Mouse (Mus musculus) myocyte (in vitro differentiated cells): ENCODE measurements around the gene Gm20388. TPM values are rescaled to one million over a fixed set of nuclear protein-coding genes. Genes with fewer than 3 reads are reported as not detected.

Experiments
- H3K27me3 ChIP-seq: one replicate; pipeline ENCODE4 v1.6.1; 2011; ENCODE audit not compliant: control insufficient read depth, insufficient read depth, insufficient read length
- H3K36me3 ChIP-seq: one replicate; pipeline ENCODE4 v1.6.1; 2011; ENCODE audit not compliant: control insufficient read depth, insufficient read depth
- H3K4me2 ChIP-seq: one replicate; pipeline ENCODE4 v1.6.1; 2011; ENCODE audit warnings: low read depth, control low read depth
- H3K4me3 ChIP-seq: one replicate; pipeline ENCODE4 v1.5.1; 2011; ENCODE audit warnings: mild to moderate bottlenecking, control low read depth, moderate library complexity
- H3K79me2 ChIP-seq: one replicate; pipeline ENCODE4 v1.6.1; 2011; ENCODE audit not compliant: control insufficient read depth, insufficient read depth
- H3ac ChIP-seq: one replicate; pipeline ENCODE4 v1.6.1; 2011; ENCODE audit not compliant: control insufficient read depth, insufficient read length
- CEBPB ChIP-seq: IDR thresholded peaks from 2 replicates; pipeline ENCODE4 v1.6.1; 2011; ENCODE audit warnings: mild to moderate bottlenecking, moderate library complexity; ENCODE audit not compliant: poor library complexity, insufficient read depth, severe bottlenecking
- E2F4 ChIP-seq: IDR thresholded peaks from one replicate; pipeline ENCODE4 v1.6.1; 2011; ENCODE audit warnings: mild to moderate bottlenecking, control low read depth, moderate library complexity; ENCODE audit not compliant: insufficient read depth
- MAX ChIP-seq: IDR thresholded peaks from one replicate; pipeline ENCODE4 v1.6.1; 2011; ENCODE audit warnings: low read depth, mild to moderate bottlenecking, control low read depth
- MYOD1 ChIP-seq, 3 experiments: IDR thresholded peaks; one replicate each; pipeline ENCODE4 v1.6.1; 2011; ENCODE audit warnings: control low read depth in 2 of 3, low read depth in 2 of 3, mild to moderate bottlenecking in 2 of 3, moderate library complexity in 1 of 3; ENCODE audit not compliant: insufficient read length in 2 of 3, control insufficient read depth in 1 of 3
- MYOG ChIP-seq, 3 experiments: IDR thresholded peaks; one replicate each; pipeline ENCODE4 v1.6.1; 2011; ENCODE audit warnings: control low read depth in 2 of 3, low read depth in 2 of 3, mild to moderate bottlenecking in 2 of 3; ENCODE audit not compliant: insufficient read length in 2 of 3, control insufficient read depth in 1 of 3, insufficient read depth in 1 of 3
- POLR2A ChIP-seq: IDR thresholded peaks from one replicate; pipeline ENCODE4 v1.6.1; 2011; ENCODE audit warnings: low read depth, mild to moderate bottlenecking, control low read depth, moderate library complexity; ENCODE audit not compliant: insufficient read length
- POLR2AphosphoS2 ChIP-seq: IDR thresholded peaks from one replicate; pipeline ENCODE4 v1.6.1; 2011; ENCODE audit warnings: low read depth, control low read depth; ENCODE audit not compliant: insufficient read length
- REST ChIP-seq: IDR thresholded peaks from one replicate; pipeline ENCODE4 v1.6.1; 2011; ENCODE audit warnings: mild to moderate bottlenecking, control low read depth, moderate library complexity; ENCODE audit not compliant: insufficient read depth, insufficient read length
- SRF ChIP-seq: IDR thresholded peaks from one replicate; pipeline ENCODE4 v1.6.1; 2011; ENCODE audit warnings: low read depth; ENCODE audit not compliant: control insufficient read depth, insufficient read length
- TCF12 ChIP-seq: IDR thresholded peaks from one replicate; pipeline ENCODE4 v1.6.1; 2011; ENCODE audit warnings: mild to moderate bottlenecking, control low read depth; ENCODE audit not compliant: poor library complexity, insufficient read depth, severe bottlenecking
- TCF3 ChIP-seq: IDR thresholded peaks from one replicate; pipeline ENCODE4 v1.6.1; 2011; ENCODE audit warnings: low read depth, control low read depth; ENCODE audit not compliant: insufficient read length
- USF1 ChIP-seq: IDR thresholded peaks from one replicate; pipeline ENCODE4 v1.6.1; 2011; ENCODE audit warnings: low read depth, mild to moderate bottlenecking, control low read depth, moderate library complexity
- polyA plus RNA-seq: library from polyadenylated mRNA; unstranded; fragments of >200 nt; fragmentation: generic; extraction: Trizol; gene quantifications from one replicate; pipeline ENCODE4 v1.2.1, GENCODE M21; 2012; ENCODE audit warnings: missing spikeins

Gm20388 gene
- polyA plus RNA-seq, 1 experiment: 15.3 TPM

DNA sequence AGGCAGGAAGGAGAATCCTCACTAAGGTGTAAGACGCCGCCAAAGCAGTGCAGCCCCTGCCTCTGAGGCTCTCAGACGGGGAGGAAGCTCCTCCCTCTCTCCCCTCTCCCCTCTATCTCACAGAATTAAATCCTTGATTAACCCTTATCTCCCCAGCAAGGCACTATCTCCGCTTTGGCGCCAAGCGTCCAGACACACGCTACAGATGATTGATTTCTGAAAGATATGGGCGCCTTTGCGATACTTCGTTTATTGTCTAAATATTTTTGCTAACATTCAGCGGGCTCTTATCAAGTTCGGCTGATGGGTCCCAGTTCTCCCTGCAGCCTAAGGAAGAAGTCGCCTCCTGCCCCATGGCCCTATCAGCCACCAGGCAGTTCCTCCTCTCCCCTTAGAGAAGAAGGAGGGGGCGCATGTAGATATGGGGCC is 2415.5 kb downstream of the Gm20388 start:
- Histone ChIP-seq H3K4me2 (no peak overlapping the region), H3K27me3 (no peaks in the 10 kb centered on the region), H3K4me3 (no peak overlapping the region), H3K36me3 (no peaks in the 10 kb centered on the region), H3ac (no peak overlapping the region), H3K79me2 (no peaks in the 10 kb centered on the region)
- TF ChIP-seq MYOG (IDR thresholded peaks at IDR 0.05; ENCODE audit: control insufficient read depth in 1 of 3, insufficient read depth in 1 of 3, insufficient read length in 2 of 3, low read depth in 2 of 3) (no peak), E2F4 (no peak), MYOD1 (IDR thresholded peaks at IDR 0.05; ENCODE audit: control insufficient read depth in 1 of 3, insufficient read length in 2 of 3, low read depth in 2 of 3) (no peak), REST (no peak), TCF3 (no peak), USF1 (no peak), SRF (no peak), POLR2AphosphoS2 (no peak), CEBPB (no peak), TCF12 (no peak), MAX (no peak), POLR2A (no peak)

DNA sequence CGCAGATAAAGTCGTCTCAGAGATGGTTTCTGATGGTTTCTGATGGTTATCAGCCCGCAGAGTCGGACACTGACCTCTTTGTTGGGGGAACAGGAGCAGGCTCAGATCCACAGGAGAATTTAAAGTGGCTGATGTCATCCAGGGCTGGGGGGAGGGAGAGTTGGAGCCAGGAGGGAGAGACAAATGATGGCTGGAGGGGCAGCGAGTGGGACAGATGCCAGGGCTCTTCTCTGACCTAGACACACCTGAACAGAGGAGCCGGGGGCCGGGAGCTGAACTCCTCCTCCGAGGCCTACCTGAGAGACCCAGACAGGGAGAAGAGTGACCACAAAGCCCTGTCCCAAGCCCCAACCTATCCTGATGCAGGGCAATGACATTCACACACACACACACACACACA is 2418.4 kb downstream of the Gm20388 start:
- no peak overlapping the region for H3ac ChIP-seq
- no peaks in the 10 kb centered on the region for H3K27me3 ChIP-seq
- H3K36me3 ChIP-seq: no peaks in the 10 kb centered on the region
- H3K4me3 ChIP-seq: no peak overlapping the region
- TF ChIP-seq TCF12 (no peak), SRF (no peak), E2F4 (no peak), MYOD1 (IDR thresholded peaks at IDR 0.05; ENCODE audit: control insufficient read depth in 1 of 3, insufficient read length in 2 of 3, low read depth in 2 of 3) (no peak), POLR2AphosphoS2 (no peak), REST (no peak), USF1 (no peak), TCF3 (no peak), CEBPB (no peak), POLR2A (no peak), MYOG (IDR thresholded peaks at IDR 0.05; ENCODE audit: control insufficient read depth in 1 of 3, insufficient read depth in 1 of 3, insufficient read length in 2 of 3, low read depth in 2 of 3) (no peak), MAX (no peak)
- no peaks in the 10 kb centered on the region for H3K79me2 ChIP-seq
- H3K4me2 ChIP-seq: no peak overlapping the region

DNA sequence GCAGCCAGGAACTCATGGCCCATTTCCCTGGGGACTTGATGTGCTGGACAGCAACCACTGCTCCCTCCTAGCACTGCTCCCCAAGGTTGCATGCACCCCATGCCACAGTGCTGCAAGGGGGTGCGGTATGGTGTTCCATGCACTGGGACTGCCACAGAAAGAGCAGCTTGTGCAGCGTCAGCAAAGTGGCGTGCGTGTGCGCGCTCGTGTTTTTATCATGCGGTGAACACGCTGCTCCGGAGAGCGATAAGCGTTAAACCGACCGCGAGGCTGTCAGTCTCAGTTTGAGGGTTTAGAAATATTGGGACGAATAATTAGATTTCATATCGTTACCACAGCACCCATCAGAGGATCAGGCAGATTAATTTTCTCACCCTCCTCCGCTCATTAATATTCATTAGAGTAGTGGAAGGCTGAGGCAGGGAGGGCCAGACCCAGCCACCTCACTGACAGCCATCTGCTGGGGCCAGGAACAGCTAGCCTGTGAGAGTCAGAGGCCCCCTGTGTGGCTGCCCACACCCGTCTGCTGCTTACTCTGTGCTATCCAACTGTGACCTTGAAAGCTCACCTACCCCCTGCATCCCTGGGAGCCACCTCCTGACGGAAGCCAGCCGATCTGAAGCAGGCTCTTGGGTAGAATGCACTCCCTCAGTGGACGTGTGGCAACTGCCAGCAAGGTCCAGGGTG is 2419.1 kb downstream of the Gm20388 start:
- Histone ChIP-seq H3K36me3 (no peaks in the 10 kb centered on the region), H3ac (no peak overlapping the region), H3K4me3 (no peak overlapping the region), H3K27me3 (no peaks in the 10 kb centered on the region), H3K79me2 (no peaks in the 10 kb centered on the region), H3K4me2 (no peak overlapping the region)
- TF ChIP-seq CEBPB: no peak
- TF ChIP-seq POLR2A: no peak
- no peak for TF ChIP-seq SRF
- no peak for TF ChIP-seq MYOG (IDR thresholded peaks at IDR 0.05; ENCODE audit: control insufficient read depth in 1 of 3, insufficient read depth in 1 of 3, insufficient read length in 2 of 3, low read depth in 2 of 3)
- no peak for TF ChIP-seq POLR2AphosphoS2
- no peak for TF ChIP-seq TCF12
- no peak for TF ChIP-seq USF1
- no peak for TF ChIP-seq MAX
- no peak for TF ChIP-seq MYOD1 (IDR thresholded peaks at IDR 0.05; ENCODE audit: control insufficient read depth in 1 of 3, insufficient read length in 2 of 3, low read depth in 2 of 3)
- TF ChIP-seq REST: no peak
- no peak for TF ChIP-seq TCF3
- no peak for TF ChIP-seq E2F4

DNA sequence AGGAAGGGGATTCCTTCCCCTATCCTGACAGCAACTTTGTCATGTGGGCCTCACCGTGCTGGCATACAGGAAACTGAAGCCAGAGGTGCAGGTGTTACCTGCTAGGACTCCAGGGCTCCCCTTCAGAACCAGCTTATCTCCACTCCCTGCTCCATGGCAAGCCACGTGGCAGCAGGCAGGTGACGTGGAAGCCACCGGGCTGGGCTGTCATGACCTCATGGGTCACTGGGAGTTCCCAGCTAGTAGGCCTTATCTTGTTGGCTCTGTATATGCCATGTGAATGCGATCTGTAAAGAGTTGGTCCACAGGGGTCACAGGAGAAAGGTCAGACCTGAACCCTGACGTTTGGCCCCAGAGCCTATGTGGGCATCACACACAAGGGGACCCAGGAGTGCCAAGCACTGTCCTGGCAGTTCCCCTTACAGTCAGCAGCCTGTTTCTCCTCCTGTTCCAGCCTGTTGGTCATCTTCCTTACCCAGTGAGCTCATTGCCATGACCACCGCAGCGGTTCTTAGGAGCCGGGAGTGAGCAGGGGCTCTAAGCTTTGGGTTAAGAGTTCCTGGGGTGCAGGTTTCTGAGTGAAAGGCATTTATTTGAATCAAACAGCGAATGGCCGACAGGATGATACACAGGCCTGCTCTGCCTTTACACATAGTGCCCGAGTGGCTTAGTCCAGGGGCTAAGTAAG is 2419.9 kb downstream of the Gm20388 start:
- Histone ChIP-seq H3K79me2 (no peaks in the 10 kb centered on the region), H3K4me3 (no peak overlapping the region), H3K27me3 (no peaks in the 10 kb centered on the region), H3ac (no peak overlapping the region), H3K4me2 (no peak overlapping the region), H3K36me3 (no peaks in the 10 kb centered on the region)
- no peak for TF ChIP-seq E2F4
